Mouse (Mus musculus): ENCODE results near the gene Tagap1. TPM values are rescaled to one million over a fixed set of nuclear protein-coding genes. Genes with fewer than 3 reads are reported as not detected.
"Not testable (repeated sequence)": the region's sequence is repeated elsewhere in the genome, so short reads cannot be mapped to it uniquely, and the experiment has no call there.

Tagap1 gene
- polyA plus RNA-seq, 1 experiment from 2014 or later: 69.0 TPM

DNA sequence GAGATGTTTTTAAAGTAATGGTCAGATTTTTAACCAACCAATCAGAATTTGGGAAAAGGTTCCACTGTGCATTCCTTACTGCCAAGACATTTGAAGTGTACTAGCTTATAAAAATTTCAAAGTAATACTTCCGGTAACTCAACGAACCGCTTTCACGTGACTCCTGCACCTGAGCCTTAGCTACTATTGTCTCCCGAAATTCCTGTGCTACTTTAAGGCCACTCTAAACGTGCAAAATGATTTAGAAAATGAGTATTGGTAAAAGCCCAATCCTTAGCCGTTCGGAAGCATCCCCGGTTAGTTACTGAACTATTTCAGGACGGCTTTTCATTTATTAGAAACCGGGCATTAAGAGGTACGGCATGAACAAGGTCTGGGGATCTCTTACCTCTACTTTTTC is 607 bp downstream of the Tagap1 start:
- not testable (repeated sequence) for H3K27ac ChIP-seq; ATAC-seq (ENCODE audit: insufficient number of reproducible peaks, insufficient read depth, low FRiP score, low TSS enrichment, low read depth); H3K9ac ChIP-seq (replicated peaks); H3K4me1 ChIP-seq (replicated peaks); H3K9me3 ChIP-seq; H3K36me3 ChIP-seq; H3K27me3 ChIP-seq
- WGBS: under 1% methylated on average over 12 of the region's 12 CpGs
- Histone ChIP-seq H3K4me3 (replicated peaks) (peak overlapping the region; percentile 51), H3K4me2 (peak overlapping the region; percentile 50)

GRCm38 (mm10) chr17:6959543-6960259 is 1.3 kb downstream of the Tagap1 start:
- Histone ChIP-seq H3K4me2 (peak overlapping the region; percentile 50), H3K36me3 (peaks cover 10% of the 10 kb centered on the region; the same call in 1 of the 2 replicates), H3K4me3 (replicated peaks) (peak overlapping the region; percentile 51)
- WGBS: 52% methylated on average over 5 of the region's 6 CpGs
- not testable (repeated sequence) for H3K27me3 ChIP-seq; H3K9ac ChIP-seq (replicated peaks); ATAC-seq (ENCODE audit: insufficient number of reproducible peaks, insufficient read depth, low FRiP score, low TSS enrichment, low read depth); H3K27ac ChIP-seq; H3K9me3 ChIP-seq; H3K4me1 ChIP-seq (replicated peaks)

DNA sequence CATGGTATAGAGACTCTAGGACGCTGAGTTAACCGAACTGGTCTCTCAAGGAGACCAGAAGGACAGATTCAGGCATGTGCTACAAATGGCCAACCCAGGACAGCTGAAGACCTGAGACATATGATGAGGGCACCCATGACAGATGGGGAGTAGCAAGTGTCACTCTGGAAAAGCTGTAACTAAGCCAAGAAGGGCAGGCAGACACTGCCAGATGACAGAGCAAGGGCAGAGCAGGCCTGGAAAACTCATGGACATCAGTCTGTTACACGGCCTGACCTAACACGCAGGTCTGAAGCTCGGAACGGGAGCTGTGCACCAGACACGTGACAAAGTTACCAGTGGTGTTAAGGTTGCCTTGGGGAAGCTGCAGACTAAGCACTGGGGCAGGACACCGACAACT is 2.1 kb downstream of the Tagap1 start:
- H3K4me3 ChIP-seq (replicated peaks); H3K9me3 ChIP-seq; H3K4me1 ChIP-seq (replicated peaks); H3K27me3 ChIP-seq; ATAC-seq (ENCODE audit: insufficient number of reproducible peaks, insufficient read depth, low FRiP score, low TSS enrichment, low read depth); H3K9ac ChIP-seq (replicated peaks); H3K4me2 ChIP-seq; H3K27ac ChIP-seq: not testable (repeated sequence)
- H3K36me3 ChIP-seq: peaks cover 10% of the 10 kb centered on the region; the same call in 1 of the 2 replicates
- 88% methylated on average over 7 of the region's 8 CpGs for WGBS

DNA sequence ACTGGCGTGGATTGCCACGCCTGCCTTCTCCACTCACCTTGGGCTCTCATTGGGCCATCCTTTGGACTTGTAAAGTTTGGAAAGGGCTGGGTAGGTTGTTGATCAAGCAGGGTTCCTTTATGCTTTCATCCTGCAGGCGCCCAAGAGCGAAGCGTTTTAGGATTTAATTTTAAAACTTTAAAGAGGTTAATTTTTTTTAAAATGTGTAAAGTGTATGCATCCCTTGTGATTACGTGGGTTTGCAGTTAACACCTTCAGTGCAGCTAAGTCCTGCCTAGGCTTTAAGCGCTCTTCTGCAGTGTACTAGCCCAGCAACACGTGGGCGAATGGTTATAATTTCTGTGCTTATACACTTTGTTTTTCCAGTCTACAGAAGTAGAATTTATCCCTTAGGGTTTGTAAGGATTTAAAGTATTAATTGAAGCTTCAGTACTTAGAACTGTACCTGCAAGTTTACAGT is 12.2 kb downstream of the Tagap1 start:
- H3K4me3 ChIP-seq (replicated peaks): peak overlapping the region; percentile 54
- ATAC-seq (ENCODE audit: insufficient number of reproducible peaks, insufficient read depth, low FRiP score, low TSS enrichment, low read depth); H3K9me3 ChIP-seq; H3K36me3 ChIP-seq; H3K9ac ChIP-seq (replicated peaks); H3K27me3 ChIP-seq; H3K4me1 ChIP-seq (replicated peaks): not testable (repeated sequence)
- peak overlapping the region; percentile 60 for H3K4me2 ChIP-seq
- H3K27ac ChIP-seq: peak overlapping the region; percentile 90
- 9% methylated on average over 9 of the region's 9 CpGs for WGBS

DNA sequence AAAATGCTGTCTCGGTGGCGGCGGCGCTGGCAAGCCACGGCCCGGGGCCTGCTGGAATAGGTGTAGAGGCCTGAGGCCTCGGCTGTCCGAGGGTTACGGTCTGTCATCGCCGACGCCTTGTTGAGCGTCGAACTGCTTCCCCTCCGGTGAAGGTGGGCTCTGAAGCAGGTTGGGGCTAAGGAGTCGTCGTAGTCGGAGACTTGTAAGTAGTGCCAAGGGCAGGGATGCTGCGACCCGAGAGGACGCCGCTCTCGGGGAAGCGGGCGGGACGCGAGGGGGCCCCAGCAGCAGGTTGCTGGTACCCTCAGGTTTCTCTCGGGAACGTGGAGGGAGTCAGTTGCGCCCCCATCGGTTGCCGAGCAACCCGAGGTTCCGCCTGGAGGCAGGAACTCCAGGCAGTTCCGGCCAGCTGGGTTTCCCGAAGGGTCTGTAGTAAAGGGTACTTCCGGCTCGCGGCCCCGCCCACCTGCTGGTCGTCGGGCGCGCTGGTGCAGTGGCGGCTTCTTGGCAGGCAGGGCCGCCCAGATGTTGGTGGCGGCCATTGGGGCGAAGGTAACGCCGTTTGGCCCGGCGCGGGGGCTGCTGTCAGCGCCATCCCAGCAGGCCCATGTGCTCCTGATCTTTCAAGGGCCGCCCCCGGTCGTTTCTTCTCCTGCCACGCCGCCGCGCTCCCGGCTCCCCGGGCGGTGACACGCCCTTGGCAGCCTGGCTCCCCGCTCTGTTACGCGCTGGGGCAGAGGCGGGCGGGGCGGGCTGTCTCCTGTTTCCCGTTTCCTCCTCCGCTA is 12.8 kb downstream of the Tagap1 start, which contains the start of gene Rsph3b:
TSS of gene Rsph3b (minus strand) at position 699 of the 785 bp plus-strand sequence.
- H3K9me3 ChIP-seq; H3K27me3 ChIP-seq; H3K4me1 ChIP-seq (replicated peaks); H3K36me3 ChIP-seq: not testable (repeated sequence)
- Histone ChIP-seq H3K4me3 (replicated peaks) (peak within 1 kb of the TSS; percentile 54), H3K9ac (replicated peaks) (peak within 1 kb of the TSS; percentile 52; the same call in 1 of the 2 replicates), H3K27ac (peak within 1 kb of the TSS; percentile 90), H3K4me2 (peak within 1 kb of the TSS; percentile 60)
- ATAC-seq (ENCODE audit: insufficient number of reproducible peaks, insufficient read depth, low FRiP score, low TSS enrichment, low read depth): peak; percentile 97
- WGBS: 1% methylated on average over 73 of the region's 73 CpGs

DNA sequence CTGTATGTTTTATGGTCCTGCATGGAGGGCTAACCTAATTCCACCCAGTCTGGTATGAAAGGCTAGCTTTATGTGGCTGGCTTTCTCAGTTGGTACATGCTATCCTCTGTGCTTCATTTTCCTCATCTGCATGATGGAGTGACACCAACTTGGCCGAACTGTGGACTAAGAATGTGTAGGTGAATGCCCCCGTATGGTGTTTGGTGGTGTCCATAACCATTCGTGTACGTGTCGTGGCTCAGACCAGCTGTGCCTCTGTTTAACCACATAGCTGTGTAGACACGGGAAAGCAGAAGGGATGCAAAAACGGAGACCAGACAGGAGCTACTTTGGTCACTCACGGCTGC is 13.3 kb downstream of the Tagap1 start:
- H3K27me3 ChIP-seq: not testable (repeated sequence)
- WGBS: 0% methylated on average over 1 of the region's 8 CpGs
- ATAC-seq (ENCODE audit: insufficient number of reproducible peaks, insufficient read depth, low FRiP score, low TSS enrichment, low read depth): peak; percentile 16; the same call in 1 of the 2 replicates

DNA sequence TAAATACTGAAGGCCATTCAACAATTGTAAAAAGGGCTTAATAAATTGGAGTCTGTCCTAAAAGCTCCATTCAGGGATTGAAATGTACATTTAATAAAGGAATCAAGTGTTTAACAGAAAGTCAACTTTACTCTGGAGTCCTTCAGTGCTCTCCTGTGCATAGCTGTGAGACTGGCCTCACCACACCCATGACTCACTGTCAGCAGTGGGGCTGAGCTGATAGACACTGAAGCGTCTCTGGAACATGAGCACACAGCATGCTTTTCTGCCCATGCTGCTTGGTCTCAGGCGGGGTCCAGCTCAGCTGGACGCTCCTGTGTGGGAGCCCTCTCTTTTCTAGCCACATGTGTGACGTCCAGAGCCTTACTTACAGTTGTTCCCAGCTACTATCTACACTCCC is 18.4 kb downstream of the Tagap1 start:
- not testable (repeated sequence) for H3K27me3 ChIP-seq; H3K4me1 ChIP-seq (replicated peaks); H3K4me2 ChIP-seq; H3K4me3 ChIP-seq (replicated peaks); H3K9me3 ChIP-seq; H3K36me3 ChIP-seq; H3K27ac ChIP-seq; H3K9ac ChIP-seq (replicated peaks); ATAC-seq (ENCODE audit: insufficient number of reproducible peaks, insufficient read depth, low FRiP score, low TSS enrichment, low read depth)
- no CpG with 5 or more reads among the region's 4 CpGs for WGBS

More for the DNA sequence above, 13.3 kb downstream of the Tagap1 start:
- not testable (repeated sequence) for H3K36me3 ChIP-seq; H3K4me1 ChIP-seq (replicated peaks); H3K9ac ChIP-seq (replicated peaks); H3K27ac ChIP-seq; H3K9me3 ChIP-seq
- peak overlapping the region; percentile 60 for H3K4me2 ChIP-seq
- peak overlapping the region; percentile 54 for H3K4me3 ChIP-seq (replicated peaks)

GRCm38 (mm10) chr17:6931625-6932024 is 29.3 kb downstream of the Tagap1 start:
- ATAC-seq (ENCODE audit: insufficient number of reproducible peaks, insufficient read depth, low FRiP score, low TSS enrichment, low read depth); H3K9me3 ChIP-seq; H3K9ac ChIP-seq (replicated peaks); H3K4me2 ChIP-seq; H3K27ac ChIP-seq; H3K36me3 ChIP-seq; H3K4me3 ChIP-seq (replicated peaks); H3K4me1 ChIP-seq (replicated peaks); H3K27me3 ChIP-seq: not testable (repeated sequence)
- WGBS: 97% methylated on average over 7 of the region's 7 CpGs

GRCm38 (mm10) chr17:6920351-6920894 is 40.5 kb downstream of the Tagap1 start:
- ATAC-seq (ENCODE audit: insufficient number of reproducible peaks, insufficient read depth, low FRiP score, low TSS enrichment, low read depth); H3K36me3 ChIP-seq; H3K9ac ChIP-seq (replicated peaks); H3K9me3 ChIP-seq; H3K27me3 ChIP-seq; H3K27ac ChIP-seq; H3K4me3 ChIP-seq (replicated peaks); H3K4me1 ChIP-seq (replicated peaks); H3K4me2 ChIP-seq: not testable (repeated sequence)
- 88% methylated on average over 7 of the region's 7 CpGs for WGBS

DNA sequence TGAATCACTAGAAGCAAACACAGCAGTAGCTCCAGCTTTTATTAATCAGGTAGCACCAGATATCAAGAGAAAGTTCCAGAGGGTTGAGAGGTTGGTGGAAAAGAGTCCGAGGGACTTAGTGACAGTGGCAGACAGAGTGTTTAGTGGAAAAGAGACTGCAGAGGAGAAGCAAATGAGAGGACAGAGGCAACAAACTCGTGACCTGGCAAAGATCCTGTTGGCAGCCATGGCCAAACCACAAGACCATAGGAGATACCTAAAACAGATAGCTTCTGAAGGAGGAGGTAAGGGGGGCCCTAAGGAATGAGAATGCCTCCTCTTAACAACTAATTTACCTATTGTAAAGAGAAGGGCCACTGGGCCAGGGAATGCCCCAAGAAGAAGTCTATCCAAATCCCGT is 41.6 kb downstream of the Tagap1 start:
- not testable (repeated sequence) for H3K4me3 ChIP-seq (replicated peaks); H3K4me1 ChIP-seq (replicated peaks); ATAC-seq (ENCODE audit: insufficient number of reproducible peaks, insufficient read depth, low FRiP score, low TSS enrichment, low read depth); H3K36me3 ChIP-seq; H3K27me3 ChIP-seq; H3K27ac ChIP-seq; H3K9ac ChIP-seq (replicated peaks); H3K9me3 ChIP-seq; H3K4me2 ChIP-seq
- 81% methylated on average over 3 of the region's 3 CpGs for WGBS

- not testable (repeated sequence) for H3K9ac ChIP-seq (replicated peaks); H3K4me3 ChIP-seq (replicated peaks); H3K36me3 ChIP-seq; H3K4me1 ChIP-seq (replicated peaks); H3K27me3 ChIP-seq; H3K9me3 ChIP-seq; ATAC-seq (ENCODE audit: insufficient number of reproducible peaks, insufficient read depth, low FRiP score, low TSS enrichment, low read depth); H3K27ac ChIP-seq; H3K4me2 ChIP-seq
- WGBS: 95% methylated on average over 4 of the region's 4 CpGs
Measured at GRCm38 (mm10) chr17:6915282-6915681, 45.7 kb downstream of the Tagap1 start.

Measured in limb, embryonic 12.5 days (tissue).